Mouse (Mus musculus): Measurements from ENCODE around the gene Il17re.

- TF ChIP-seq USF1 (IDR thresholded peaks at IDR 0.05; ENCODE audit: low read depth) (no peak), TCF12 (IDR thresholded peaks at IDR 0.05; ENCODE audit: insufficient read depth, poor library complexity, severe bottlenecking) (no peak), POLR2A (IDR thresholded peaks at IDR 0.05; ENCODE audit: insufficient read length, low read depth) (no peak), POLR2AphosphoS2 (IDR thresholded peaks at IDR 0.05; ENCODE audit: insufficient read length, low read depth) (no peak), CEBPB (IDR thresholded peaks at IDR 0.05; ENCODE audit: insufficient read depth, poor library complexity, severe bottlenecking) (no peak), E2F4 (IDR thresholded peaks at IDR 0.05; ENCODE audit: insufficient read depth) (no peak), MAX (IDR thresholded peaks at IDR 0.05; ENCODE audit: low read depth) (no peak), REST (IDR thresholded peaks at IDR 0.05; ENCODE audit: insufficient read depth, insufficient read length) (no peak), MYOG (IDR thresholded peaks at IDR 0.05; ENCODE audit: control insufficient read depth in 1 of 3, insufficient read depth in 1 of 3, insufficient read length in 2 of 3, low read depth in 2 of 3) (no peak), TCF3 (IDR thresholded peaks at IDR 0.05; ENCODE audit: insufficient read length, low read depth) (no peak), SRF (IDR thresholded peaks at IDR 0.05; ENCODE audit: control insufficient read depth, insufficient read length, low read depth) (no peak), MYOD1 (IDR thresholded peaks at IDR 0.05; ENCODE audit: control insufficient read depth in 1 of 3, insufficient read length in 2 of 3, low read depth in 2 of 3) (no peak)
These were observed 351 bp downstream of the Il17re start for GRCm38 (mm10) chr6:113458635-113459034.
